Mouse (Mus musculus): ENCODE measurements around the gene Dysf. TPM values are rescaled to one million over a fixed set of nuclear protein-coding genes. Genes with fewer than 3 reads are reported as not detected.
A peak's percentile ranks its signal among the peaks of the same experiment; 100 is the strongest.

Dysf gene
- polyA plus RNA-seq, 1 experiment from 2014 or later = 5.7 TPM

- H3K36me3 ChIP-seq (ENCODE audit: control insufficient read depth, insufficient read depth, low read length) = no peaks in the 10 kb centered on the region
- H3K4me1 ChIP-seq (ENCODE audit: control insufficient read depth, insufficient read depth, low read length) = peaks cover 3% of the 10 kb centered on the region; the same call in 1 of the 2 replicates
- H3K9ac ChIP-seq (ENCODE audit: low read depth, low read length) = no peak overlapping the region
- WGBS = 90% methylated on average over 11 of the region's 11 CpGs
- H3K9me3 ChIP-seq (ENCODE audit: control insufficient read depth, low read length) = no peaks in the 10 kb centered on the region
- H3K4me3 ChIP-seq (ENCODE audit: low read length) = no peak overlapping the region
- no peak overlapping the region for H3K27ac ChIP-seq (ENCODE audit: low read length)
- H3K4me2 ChIP-seq (ENCODE audit: low read depth, low read length) = no peak overlapping the region
- H3K27me3 ChIP-seq (replicated peaks; ENCODE audit: control insufficient read depth, insufficient read depth, low read length) = no peaks in the 10 kb centered on the region
- ATAC-seq = no peak
These were observed 128.0 kb downstream of the Dysf start for GRCm38 (mm10) chr6:84136345-84136744.

- no peak overlapping the region for H3K4me3 ChIP-seq (ENCODE audit: low read length)
- H3K36me3 ChIP-seq (ENCODE audit: control insufficient read depth, insufficient read depth, low read length) = no peaks in the 10 kb centered on the region
- no peak overlapping the region for H3K9ac ChIP-seq (ENCODE audit: low read depth, low read length)
- 78% methylated on average over 14 of the region's 14 CpGs for WGBS
- peaks cover 3% of the 10 kb centered on the region; the same call in 1 of the 2 replicates for H3K4me1 ChIP-seq (ENCODE audit: control insufficient read depth, insufficient read depth, low read length)
- no peak for ATAC-seq
- H3K27me3 ChIP-seq (replicated peaks; ENCODE audit: control insufficient read depth, insufficient read depth, low read length) = no peaks in the 10 kb centered on the region
- no peaks in the 10 kb centered on the region for H3K9me3 ChIP-seq (ENCODE audit: control insufficient read depth, low read length)
- H3K27ac ChIP-seq (ENCODE audit: low read length) = no peak overlapping the region
- H3K4me2 ChIP-seq (ENCODE audit: low read depth, low read length) = no peak overlapping the region
These were observed 131.5 kb downstream of the Dysf start for GRCm38 (mm10) chr6:84139932-84140331.

- Histone ChIP-seq H3K9ac (ENCODE audit: low read depth, low read length) (no peak overlapping the region), H3K9me3 (ENCODE audit: control insufficient read depth, low read length) (no peaks in the 10 kb centered on the region), H3K27ac (ENCODE audit: low read length) (0 out of 2 replicates have a peak overlapping the region, but pooled peaks have one; percentile 22), H3K36me3 (ENCODE audit: control insufficient read depth, insufficient read depth, low read length) (no peaks in the 10 kb centered on the region), H3K27me3 (replicated peaks; ENCODE audit: control insufficient read depth, insufficient read depth, low read length) (no peaks in the 10 kb centered on the region), H3K4me1 (ENCODE audit: control insufficient read depth, insufficient read depth, low read length) (no peaks in the 10 kb centered on the region), H3K4me3 (ENCODE audit: low read length) (no peak overlapping the region), H3K4me2 (ENCODE audit: low read depth, low read length) (no peak overlapping the region)
- peak; percentile 81 for ATAC-seq
- 36% methylated on average over 9 of the region's 9 CpGs for WGBS
These were observed 134.1 kb downstream of the Dysf start for GRCm38 (mm10) chr6:84142481-84142880.

- Histone ChIP-seq H3K36me3 (ENCODE audit: control insufficient read depth, insufficient read depth, low read length) (no peaks in the 10 kb centered on the region), H3K27me3 (replicated peaks; ENCODE audit: control insufficient read depth, insufficient read depth, low read length) (no peaks in the 10 kb centered on the region), H3K9me3 (ENCODE audit: control insufficient read depth, low read length) (no peaks in the 10 kb centered on the region), H3K4me3 (ENCODE audit: low read length) (no peak overlapping the region), H3K4me2 (ENCODE audit: low read depth, low read length) (no peak overlapping the region), H3K9ac (ENCODE audit: low read depth, low read length) (no peak overlapping the region), H3K27ac (ENCODE audit: low read length) (no peak overlapping the region), H3K4me1 (ENCODE audit: control insufficient read depth, insufficient read depth, low read length) (no peaks in the 10 kb centered on the region)
- 82% methylated on average over 1 of the region's 1 CpGs for WGBS
- ATAC-seq = no peak
These were observed 134.9 kb downstream of the Dysf start for GRCm38 (mm10) chr6:84143328-84143727.

- no peak for ATAC-seq
- Histone ChIP-seq H3K27ac (ENCODE audit: low read length) (no peak overlapping the region), H3K9me3 (ENCODE audit: control insufficient read depth, low read length) (no peaks in the 10 kb centered on the region), H3K4me3 (ENCODE audit: low read length) (no peak overlapping the region), H3K36me3 (ENCODE audit: control insufficient read depth, insufficient read depth, low read length) (no peaks in the 10 kb centered on the region), H3K4me1 (ENCODE audit: control insufficient read depth, insufficient read depth, low read length) (no peaks in the 10 kb centered on the region), H3K27me3 (replicated peaks; ENCODE audit: control insufficient read depth, insufficient read depth, low read length) (no peaks in the 10 kb centered on the region), H3K4me2 (ENCODE audit: low read depth, low read length) (no peak overlapping the region), H3K9ac (ENCODE audit: low read depth, low read length) (no peak overlapping the region)
- whole genome bisulfite sequencing = 90% methylated on average over 4 of the region's 4 CpGs
These were observed 136.0 kb downstream of the Dysf start for GRCm38 (mm10) chr6:84144393-84144792.

GRCm38 (mm10) chr6:84147206-84148004 is 139.0 kb downstream of the Dysf start:
- Histone ChIP-seq H3K27me3 (replicated peaks; ENCODE audit: control insufficient read depth, insufficient read depth, low read length) (no peaks in the 10 kb centered on the region), H3K9ac (ENCODE audit: low read depth, low read length) (no peak overlapping the region), H3K4me3 (ENCODE audit: low read length) (no peak overlapping the region), H3K4me2 (ENCODE audit: low read depth, low read length) (no peak overlapping the region), H3K4me1 (ENCODE audit: control insufficient read depth, insufficient read depth, low read length) (no peaks in the 10 kb centered on the region), H3K27ac (ENCODE audit: low read length) (no peak overlapping the region), H3K36me3 (ENCODE audit: control insufficient read depth, insufficient read depth, low read length) (no peaks in the 10 kb centered on the region), H3K9me3 (ENCODE audit: control insufficient read depth, low read length) (no peaks in the 10 kb centered on the region)
- 82% methylated on average over 13 of the region's 13 CpGs for WGBS
- ATAC-seq = no peak

GRCm38 (mm10) chr6:84148470-84148869 is 140.1 kb downstream of the Dysf start:
- 65% methylated on average over 6 of the region's 6 CpGs for WGBS
- H3K4me3 ChIP-seq (ENCODE audit: low read length) = no peak overlapping the region
- no peak for ATAC-seq
- no peaks in the 10 kb centered on the region for H3K27me3 ChIP-seq (replicated peaks; ENCODE audit: control insufficient read depth, insufficient read depth, low read length)
- no peaks in the 10 kb centered on the region for H3K4me1 ChIP-seq (ENCODE audit: control insufficient read depth, insufficient read depth, low read length)
- H3K4me2 ChIP-seq (ENCODE audit: low read depth, low read length) = no peak overlapping the region
- no peaks in the 10 kb centered on the region for H3K36me3 ChIP-seq (ENCODE audit: control insufficient read depth, insufficient read depth, low read length)
- H3K9me3 ChIP-seq (ENCODE audit: control insufficient read depth, low read length) = no peaks in the 10 kb centered on the region
- H3K27ac ChIP-seq (ENCODE audit: low read length) = no peak overlapping the region
- no peak overlapping the region for H3K9ac ChIP-seq (ENCODE audit: low read depth, low read length)

GRCm38 (mm10) chr6:84154508-84154907 is 146.1 kb downstream of the Dysf start:
- Histone ChIP-seq H3K4me1 (ENCODE audit: control insufficient read depth, insufficient read depth, low read length) (no peaks in the 10 kb centered on the region), H3K27me3 (replicated peaks; ENCODE audit: control insufficient read depth, insufficient read depth, low read length) (no peaks in the 10 kb centered on the region), H3K9me3 (ENCODE audit: control insufficient read depth, low read length) (no peaks in the 10 kb centered on the region), H3K27ac (ENCODE audit: low read length) (no peak overlapping the region), H3K4me3 (ENCODE audit: low read length) (no peak overlapping the region), H3K9ac (ENCODE audit: low read depth, low read length) (no peak overlapping the region), H3K4me2 (ENCODE audit: low read depth, low read length) (no peak overlapping the region), H3K36me3 (ENCODE audit: control insufficient read depth, insufficient read depth, low read length) (no peaks in the 10 kb centered on the region)
- ATAC-seq = no peak
- 91% methylated on average over 2 of the region's 2 CpGs for WGBS

- Histone ChIP-seq H3K4me3 (ENCODE audit: low read length) (no peak overlapping the region), H3K4me2 (ENCODE audit: low read depth, low read length) (no peak overlapping the region), H3K9me3 (ENCODE audit: control insufficient read depth, low read length) (no peaks in the 10 kb centered on the region), H3K4me1 (ENCODE audit: control insufficient read depth, insufficient read depth, low read length) (no peaks in the 10 kb centered on the region), H3K36me3 (ENCODE audit: control insufficient read depth, insufficient read depth, low read length) (no peaks in the 10 kb centered on the region), H3K9ac (ENCODE audit: low read depth, low read length) (no peak overlapping the region), H3K27me3 (replicated peaks; ENCODE audit: control insufficient read depth, insufficient read depth, low read length) (no peaks in the 10 kb centered on the region), H3K27ac (ENCODE audit: low read length) (no peak overlapping the region)
- ATAC-seq = no peak
- WGBS = 71% methylated on average over 3 of the region's 3 CpGs
These were observed 147.4 kb downstream of the Dysf start for GRCm38 (mm10) chr6:84155765-84156164.

Data from intestine, embryonic 16.5 days (tissue).